Mouse (Mus musculus) spleen, postnatal 10 days (tissue): ENCODE measurements around the gene Pclo.
"Not testable (repeated sequence)": the region's sequence is repeated elsewhere in the genome, so short reads cannot be mapped to it uniquely, and the experiment has no call there.

Source experiments
- DNase-seq, 2 experiments: peaks; one replicate each; pipeline ENCODE4 v3.0.0; 2021 to 2022; ENCODE audit warnings: low spot score in 2 of 2

The Pclo gene

DNA sequence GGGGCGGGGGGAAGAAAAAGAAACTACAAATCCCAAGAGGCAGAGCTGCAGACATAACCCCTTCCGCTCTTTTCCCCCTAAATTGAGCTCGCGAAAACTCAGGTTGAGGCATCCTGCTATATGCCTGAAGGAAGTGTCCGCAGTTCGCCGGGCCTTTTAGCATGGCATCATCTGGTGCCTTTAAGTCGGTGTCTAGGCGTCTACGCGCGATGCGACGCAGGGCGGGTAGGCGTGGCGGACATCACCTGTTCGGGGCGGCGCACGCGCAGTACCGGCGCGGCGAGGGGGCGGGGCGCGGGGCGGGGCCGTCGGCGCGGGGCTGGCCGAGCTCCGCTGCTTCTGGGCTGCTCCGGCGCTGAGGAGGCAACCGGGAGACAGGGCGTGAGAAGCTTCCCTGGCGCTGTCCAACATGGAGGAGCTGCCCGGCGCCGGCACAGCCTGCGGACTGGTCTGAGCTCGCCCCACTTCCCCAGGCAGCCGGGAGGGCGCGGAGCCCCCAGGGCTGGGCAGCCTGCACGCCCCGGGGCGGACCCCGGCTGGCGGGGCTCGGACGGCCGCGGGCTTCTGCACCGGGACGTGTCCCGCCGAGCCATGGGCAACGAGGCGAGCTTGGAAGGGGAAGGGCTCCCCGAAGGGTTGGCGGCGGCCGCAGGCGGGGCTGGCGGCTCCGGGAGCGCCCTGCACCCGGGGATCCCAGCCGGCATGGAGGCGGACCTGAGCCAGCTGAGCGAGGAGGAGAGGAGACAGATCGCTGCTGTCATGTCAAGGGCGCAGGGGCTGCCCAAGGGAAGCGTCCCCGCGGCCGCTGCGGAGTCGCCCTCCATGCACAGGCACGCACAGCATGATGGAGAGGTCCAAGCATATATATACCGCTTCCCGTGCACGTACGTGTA, at the start of gene Pclo:
TSS of gene Pclo (plus strand) at position 288 of the 893 bp plus-strand sequence.
- DNase-seq = peak in 1 of 2 experiments; percentile 26

DNA sequence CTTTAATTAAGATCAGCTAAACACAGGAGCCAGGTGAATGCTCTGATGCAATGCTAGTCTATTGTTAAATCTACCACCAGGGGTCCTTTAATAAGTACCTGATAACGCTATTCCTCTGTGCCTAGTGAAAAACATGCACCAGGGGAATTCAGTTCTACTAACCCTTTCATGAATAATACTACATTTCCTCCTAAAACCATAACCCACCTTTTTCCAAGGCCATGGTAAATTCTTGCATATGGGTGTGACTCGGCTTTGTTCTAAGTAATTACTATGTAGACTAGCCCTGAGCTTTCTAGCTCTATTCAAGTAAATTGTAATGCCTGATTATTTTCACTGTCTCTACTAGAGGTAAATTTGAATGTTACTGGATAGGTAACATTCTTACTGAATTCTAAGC, 20.3 kb upstream of the Pclo start:
- DNase-seq = not testable (repeated sequence)

DNA sequence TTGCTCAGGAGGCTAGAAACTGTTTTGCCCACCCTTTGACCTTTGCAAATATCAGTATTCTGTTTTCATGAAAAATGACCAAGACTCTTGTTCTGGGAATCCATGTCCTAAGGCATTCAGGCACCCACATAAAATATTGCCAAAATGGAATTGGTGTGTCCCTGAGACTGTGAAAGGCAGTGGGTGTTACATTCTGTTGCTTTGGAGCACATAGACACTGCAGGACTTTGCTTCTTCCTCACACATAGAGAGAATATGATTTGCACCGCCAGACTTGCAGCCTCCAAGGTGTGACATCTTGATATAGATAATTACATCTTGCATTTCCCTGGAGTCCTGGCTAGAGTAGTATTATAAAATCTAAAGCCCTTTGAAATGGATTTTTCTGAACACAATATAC, 6.2 kb upstream of the Pclo start:
- no peak for DNase-seq

DNA sequence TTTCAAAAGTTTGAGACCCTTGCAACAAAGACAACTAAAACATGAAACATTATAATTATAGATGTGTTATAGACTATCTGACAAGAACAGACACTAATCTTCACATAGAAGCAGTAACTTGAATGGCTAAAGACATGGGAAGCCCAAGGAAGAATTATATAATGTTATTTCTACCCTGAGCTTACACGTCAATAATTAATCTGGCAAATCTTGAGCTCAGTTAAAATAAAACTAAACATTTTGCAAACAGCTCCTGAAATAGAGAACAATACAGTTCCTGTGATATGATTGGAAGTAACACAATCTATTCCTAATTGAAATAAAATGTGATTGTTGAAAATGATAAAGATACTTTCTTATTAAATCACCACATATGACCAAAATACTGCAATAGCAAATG, 5.1 kb upstream of the Pclo start:
- DNase-seq = no peak

DNA sequence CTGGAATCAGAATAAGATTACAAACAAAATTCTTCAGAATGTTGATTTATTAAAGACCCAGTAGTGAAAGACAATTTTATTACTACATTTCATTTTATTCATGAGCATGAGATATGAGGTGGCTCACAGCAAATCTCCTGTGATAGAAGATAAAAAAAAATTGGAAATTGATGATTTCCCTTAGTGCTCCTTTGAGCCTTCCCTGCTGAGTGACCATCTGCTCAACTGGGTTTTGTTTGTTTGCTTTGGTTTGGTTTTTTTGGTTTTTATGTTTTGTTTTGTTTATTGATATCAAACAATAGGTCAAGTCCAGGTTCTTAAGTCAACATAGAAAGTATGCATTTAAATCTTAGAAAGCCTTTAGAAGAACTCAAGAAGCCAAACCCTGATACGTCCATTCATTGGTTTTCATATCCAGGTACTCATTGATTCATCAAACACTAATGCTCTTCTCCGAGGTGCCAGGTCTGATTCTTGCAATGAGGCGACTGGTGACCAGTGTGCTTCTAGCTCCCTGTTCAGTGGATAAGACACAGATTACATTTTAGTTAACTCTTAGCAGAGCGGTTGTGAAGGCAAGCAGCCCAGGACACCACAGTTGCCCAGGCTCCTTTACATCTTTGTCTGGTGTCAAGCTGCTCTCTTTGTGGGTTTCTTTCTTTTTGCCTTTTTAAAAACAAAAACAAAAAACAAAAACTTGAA, 3.6 kb downstream of the Pclo start:
- DNase-seq = no peak

GRCm38 (mm10) chr5:14522006-14522405, 7.3 kb downstream of the Pclo start:
- DNase-seq = no peak

GRCm38 (mm10) chr5:14526038-14526437, 11.3 kb downstream of the Pclo start:
- DNase-seq = no peak

- DNase-seq = no peak
These were observed 13.1 kb downstream of the Pclo start for GRCm38 (mm10) chr5:14527796-14528195.

DNA sequence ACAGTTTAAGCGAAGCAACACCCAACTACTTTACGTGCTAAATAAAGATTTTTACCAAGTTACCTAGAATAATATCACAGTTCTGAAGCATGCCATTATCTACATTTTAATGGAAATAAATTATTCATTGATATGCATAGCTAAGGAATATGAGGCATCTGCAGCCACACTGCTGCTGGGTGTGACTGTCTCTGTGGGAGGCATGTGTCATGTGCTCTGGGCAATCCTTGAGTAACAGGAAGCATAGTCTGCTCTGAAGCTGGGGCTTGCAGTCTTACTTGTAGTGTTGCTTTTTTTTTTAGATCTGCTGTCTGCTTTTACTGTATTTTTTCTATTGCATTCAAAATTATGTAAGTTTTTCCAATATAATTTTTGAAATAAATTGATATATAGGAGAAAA, 17.2 kb downstream of the Pclo start:
- no peak for DNase-seq

GRCm38 (mm10) chr5:14539346-14539745, 24.6 kb downstream of the Pclo start:
- no peak for DNase-seq

GRCm38 (mm10) chr5:14539961-14540627, 25.4 kb downstream of the Pclo start:
- DNase-seq = no peak

GRCm38 (mm10) chr5:14575626-14576025, 60.9 kb downstream of the Pclo start:
- DNase-seq = no peak

GRCm38 (mm10) chr5:14591479-14591878, 76.8 kb downstream of the Pclo start:
- DNase-seq = no peak

- no peak for DNase-seq
These were observed 80.8 kb downstream of the Pclo start for GRCm38 (mm10) chr5:14595426-14596013.

DNA sequence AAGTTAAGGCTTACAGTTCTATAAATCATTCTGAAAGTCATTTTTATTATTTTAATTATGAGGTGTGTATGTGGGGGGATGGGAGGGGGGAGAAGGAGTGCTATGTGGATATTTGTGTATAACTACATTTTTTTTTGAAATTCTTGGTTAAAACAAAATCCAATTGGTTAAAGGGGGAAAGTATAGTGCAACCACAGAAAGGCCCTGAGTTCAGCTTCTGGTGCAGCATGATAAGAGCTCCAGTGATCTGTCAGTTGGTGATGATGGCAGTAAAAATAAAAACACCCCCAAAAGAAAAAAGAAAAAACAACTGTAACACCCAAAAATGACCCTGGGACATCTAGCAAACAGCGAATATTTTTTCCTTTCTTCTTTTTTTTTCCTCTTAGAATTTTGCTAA, 93.6 kb downstream of the Pclo start:
- DNase-seq = no peak

- DNase-seq = no peak
These were observed 106.4 kb downstream of the Pclo start for GRCm38 (mm10) chr5:14621146-14621545.

GRCm38 (mm10) chr5:14623360-14623759, 108.6 kb downstream of the Pclo start:
- no peak for DNase-seq

DNA sequence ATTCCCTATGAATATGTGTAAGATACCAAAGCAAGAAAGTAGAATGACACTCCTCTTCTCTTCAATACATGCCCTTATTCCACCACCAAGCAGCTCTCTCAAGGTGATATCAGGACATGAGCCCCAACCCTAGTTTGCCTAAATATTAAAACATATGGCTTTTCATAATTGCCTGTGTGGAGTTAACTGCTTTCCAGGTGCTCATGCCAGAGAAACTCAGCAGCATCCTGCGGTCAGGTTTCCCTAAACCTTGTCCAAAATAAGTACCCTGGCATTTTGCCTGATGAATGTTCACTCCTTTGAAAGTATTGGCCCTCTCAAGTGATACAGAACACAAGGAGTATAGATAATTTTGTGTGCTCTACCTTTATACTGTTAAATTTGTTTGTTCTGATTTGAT, 126.5 kb downstream of the Pclo start:
- DNase-seq = no peak

DNA sequence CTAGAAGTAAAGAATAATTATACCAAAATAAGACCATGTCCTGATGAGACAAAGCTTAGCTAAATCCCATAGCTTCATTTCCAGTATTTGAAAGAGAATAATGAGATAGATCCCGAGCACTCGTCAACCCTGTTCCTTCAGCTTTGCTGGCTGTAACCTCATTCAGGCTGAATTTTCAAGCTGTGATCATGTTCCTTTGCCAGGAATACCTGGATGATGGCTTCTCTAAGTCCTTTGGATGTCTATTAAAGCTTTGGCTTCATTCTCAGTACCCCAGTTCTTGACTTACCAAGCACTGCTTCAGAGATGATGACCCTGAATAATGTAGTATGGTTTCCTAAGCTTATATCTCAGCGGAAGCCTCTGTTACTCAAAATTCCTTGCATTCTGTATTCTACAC, 131.1 kb downstream of the Pclo start:
- no peak for DNase-seq

DNA sequence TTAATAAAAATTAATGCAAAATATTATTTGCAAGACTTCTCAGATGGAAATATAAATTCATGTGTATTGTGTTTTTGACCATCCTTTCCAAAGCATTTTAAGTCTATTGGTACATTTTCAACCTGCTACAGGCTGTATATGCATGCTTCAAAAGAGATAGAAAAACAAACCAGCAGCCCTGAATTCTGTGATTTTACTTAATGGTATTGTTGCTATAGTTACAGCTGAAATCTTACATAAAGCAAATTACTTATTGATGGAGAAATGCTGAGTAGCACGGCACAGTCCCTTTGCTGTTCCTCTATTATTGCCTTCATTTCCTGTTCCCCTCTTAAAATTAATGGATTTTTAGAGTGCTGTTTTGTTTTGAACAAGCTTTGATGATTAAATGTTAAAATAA, 145.9 kb downstream of the Pclo start:
- DNase-seq = no peak

DNA sequence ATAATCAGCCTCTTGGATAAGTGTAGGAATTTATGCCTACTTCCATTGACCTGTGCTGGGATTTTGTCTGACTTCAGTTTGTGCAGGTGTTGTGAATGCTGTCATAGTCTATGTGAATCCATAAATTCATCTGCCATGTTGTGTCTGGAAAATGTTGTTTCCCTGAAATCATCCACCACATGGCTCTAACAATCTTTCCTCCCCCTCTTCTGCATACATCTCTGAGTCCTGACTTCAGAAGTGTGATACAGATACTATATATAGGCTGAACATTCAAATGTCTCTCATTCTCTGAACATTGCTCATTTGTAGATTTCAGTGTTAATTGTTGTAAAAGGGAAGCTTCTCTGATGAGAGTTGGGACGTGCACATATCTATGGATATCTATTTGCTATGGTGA, 147.5 kb downstream of the Pclo start:
- no peak for DNase-seq

DNA sequence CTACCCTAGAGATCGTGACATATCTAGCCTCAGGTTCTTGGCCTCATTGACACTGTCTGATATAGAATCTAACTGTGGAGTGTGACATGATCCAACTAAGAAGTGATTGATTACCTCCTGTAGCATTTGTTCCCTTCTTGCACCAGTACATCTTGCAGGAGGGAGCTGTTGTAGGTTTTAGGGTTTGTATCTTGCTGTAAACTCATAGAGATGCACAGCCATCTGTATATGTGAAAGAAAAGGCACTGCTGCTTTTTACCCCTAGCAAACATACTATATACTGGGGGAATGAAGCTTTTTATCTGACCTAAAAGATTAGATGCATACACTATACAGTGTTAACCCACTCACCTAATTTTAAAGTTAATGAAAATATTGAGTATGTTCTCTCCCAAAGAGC, 147.9 kb downstream of the Pclo start:
- no peak for DNase-seq
